Mouse (Mus musculus) myocyte (in vitro differentiated cells): ENCODE measurements at regions not wholly inside any gene's neighbourhood (a gene's known extent, or its start where the extent isn't known, plus 50 kb on each side); places are given as distances from the start of the nearest gene placed in this dataset.

ENCODE experiments used
- E2F4 ChIP-seq: IDR thresholded peaks from one replicate; pipeline ENCODE4 v1.6.1; 2011; ENCODE audit warnings: mild to moderate bottlenecking, control low read depth, moderate library complexity; ENCODE audit not compliant: insufficient read depth
- MYOD1 ChIP-seq, 3 experiments: IDR thresholded peaks; one replicate each; pipeline ENCODE4 v1.6.1; 2011; ENCODE audit warnings: control low read depth in 2 of 3, low read depth in 2 of 3, mild to moderate bottlenecking in 2 of 3, moderate library complexity in 1 of 3; ENCODE audit not compliant: insufficient read length in 2 of 3, control insufficient read depth in 1 of 3
- MYOG ChIP-seq, 3 experiments: IDR thresholded peaks; one replicate each; pipeline ENCODE4 v1.6.1; 2011; ENCODE audit warnings: control low read depth in 2 of 3, low read depth in 2 of 3, mild to moderate bottlenecking in 2 of 3; ENCODE audit not compliant: insufficient read length in 2 of 3, control insufficient read depth in 1 of 3, insufficient read depth in 1 of 3
- POLR2A ChIP-seq: IDR thresholded peaks from one replicate; pipeline ENCODE4 v1.6.1; 2011; ENCODE audit warnings: low read depth, mild to moderate bottlenecking, control low read depth, moderate library complexity; ENCODE audit not compliant: insufficient read length
- TCF12 ChIP-seq: IDR thresholded peaks from one replicate; pipeline ENCODE4 v1.6.1; 2011; ENCODE audit warnings: mild to moderate bottlenecking, control low read depth; ENCODE audit not compliant: poor library complexity, insufficient read depth, severe bottlenecking

DNA sequence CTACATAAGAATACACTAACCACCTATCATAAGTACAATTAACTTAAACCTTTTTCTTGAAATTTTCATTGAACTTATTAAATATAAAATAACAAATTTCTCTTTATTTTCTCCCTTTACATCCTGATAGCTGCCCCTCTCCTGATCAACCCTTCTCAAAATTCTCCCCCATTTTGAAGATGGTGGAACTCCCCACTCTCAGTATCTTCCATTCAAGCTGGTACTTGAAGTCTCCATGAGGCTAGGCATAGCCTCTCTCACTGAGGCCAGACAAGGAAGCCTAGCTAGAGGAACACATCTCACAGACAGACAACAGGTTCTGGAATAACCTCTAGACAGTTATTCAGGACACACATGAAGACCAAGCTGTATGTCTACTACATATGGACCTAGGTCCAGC lies 2129.0 kb downstream of the Olfm4 start:
- TF ChIP-seq MYOD1 (IDR thresholded peaks at IDR 0.05; ENCODE audit: control insufficient read depth in 1 of 3, insufficient read length in 2 of 3, low read depth in 2 of 3) (no peak), POLR2A (no peak), TCF12 (no peak), E2F4 (no peak), MYOG (IDR thresholded peaks at IDR 0.05; ENCODE audit: control insufficient read depth in 1 of 3, insufficient read depth in 1 of 3, insufficient read length in 2 of 3, low read depth in 2 of 3) (no peak)
